Mouse (Mus musculus): ENCODE results near the gene Grik4. TPM values are rescaled to one million over a fixed set of nuclear protein-coding genes. Genes with fewer than 3 reads are reported as not detected.

Grik4 gene
- polyA plus RNA-seq, 1 experiment from 2014 or later = 2.5 TPM

DNA sequence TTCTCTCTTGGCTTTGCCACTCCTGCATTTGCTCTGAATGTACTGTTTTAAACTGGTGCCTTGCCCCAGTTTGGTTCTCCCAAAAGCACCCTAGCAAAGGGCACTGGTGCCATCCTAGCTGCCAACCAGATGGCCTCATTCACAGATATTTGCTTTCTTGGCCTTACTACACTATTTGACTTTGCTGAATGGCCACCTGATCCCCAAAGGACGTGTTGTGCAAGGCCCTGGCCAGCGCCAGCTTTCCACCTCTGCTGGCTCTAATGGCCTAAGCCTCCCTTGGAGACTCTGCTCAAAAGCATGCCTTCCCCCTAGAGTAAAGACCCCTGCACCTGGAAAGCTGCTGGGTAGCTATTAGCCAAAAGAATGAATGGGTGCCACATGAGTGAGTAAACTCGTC, 194.1 kb downstream of the Grik4 start:
- no peak overlapping the region for H3K9ac ChIP-seq (ENCODE audit: low read length)
- no peaks in the 10 kb centered on the region for H3K36me3 ChIP-seq (ENCODE audit: control insufficient read depth, insufficient read depth, low read length)
- ATAC-seq (ENCODE audit: insufficient read depth, low FRiP score, low TSS enrichment) = no peak

DNA sequence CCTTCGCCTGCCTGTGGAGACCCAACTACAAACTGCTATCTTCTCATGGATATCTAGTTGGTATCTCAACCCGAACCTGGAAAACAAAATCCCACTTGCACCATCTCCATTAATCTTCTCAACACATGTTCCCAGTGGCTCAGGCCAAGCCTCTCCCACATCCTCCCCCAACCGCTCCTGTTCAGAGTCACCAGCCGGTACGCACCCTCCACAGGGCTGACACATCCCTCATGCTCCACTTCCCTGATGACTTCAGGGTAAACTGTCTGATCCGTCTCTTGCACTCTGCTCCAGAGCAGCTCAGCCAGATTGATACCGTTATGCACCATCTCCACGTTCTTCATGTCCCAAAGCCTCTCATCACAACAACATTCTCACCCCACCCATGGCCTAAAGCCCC, 198.3 kb downstream of the Grik4 start:
- ATAC-seq (ENCODE audit: insufficient read depth, low FRiP score, low TSS enrichment) = no peak
- no peak overlapping the region for H3K9ac ChIP-seq (ENCODE audit: low read length)
- H3K27me3 ChIP-seq (ENCODE audit: control insufficient read depth, insufficient read depth, low read length) = no peaks in the 10 kb centered on the region
- no peak overlapping the region for H3K4me3 ChIP-seq (ENCODE audit: low read depth, low read length)
- H3K4me1 ChIP-seq (ENCODE audit: control insufficient read depth, insufficient read depth, low read length) = no peaks in the 10 kb centered on the region
- no peak overlapping the region for H3K27ac ChIP-seq (ENCODE audit: low read depth, low read length)
- H3K36me3 ChIP-seq (ENCODE audit: control insufficient read depth, insufficient read depth, low read length) = no peaks in the 10 kb centered on the region
- H3K4me2 ChIP-seq (ENCODE audit: low read depth) = no peak overlapping the region
- no peak for DNase-seq (ENCODE audit: low spot score)
- H3K9me3 ChIP-seq (ENCODE audit: control insufficient read depth, low read length) = no peaks in the 10 kb centered on the region
- WGBS = 78% methylated on average over 8 of the region's 8 CpGs

More for the DNA sequence above, 194.1 kb downstream of the Grik4 start:
- no peak overlapping the region for H3K27ac ChIP-seq (ENCODE audit: low read depth, low read length)
- no peak overlapping the region for H3K4me3 ChIP-seq (ENCODE audit: low read depth, low read length)
- no peak overlapping the region for H3K4me2 ChIP-seq (ENCODE audit: low read depth)
- no peaks in the 10 kb centered on the region for H3K9me3 ChIP-seq (ENCODE audit: control insufficient read depth, low read length)
- H3K27me3 ChIP-seq (ENCODE audit: control insufficient read depth, insufficient read depth, low read length) = no peaks in the 10 kb centered on the region
- no peak for DNase-seq (ENCODE audit: low spot score)
- 71% methylated on average over 3 of the region's 3 CpGs for WGBS
- H3K4me1 ChIP-seq (ENCODE audit: control insufficient read depth, insufficient read depth, low read length) = no peaks in the 10 kb centered on the region

DNA sequence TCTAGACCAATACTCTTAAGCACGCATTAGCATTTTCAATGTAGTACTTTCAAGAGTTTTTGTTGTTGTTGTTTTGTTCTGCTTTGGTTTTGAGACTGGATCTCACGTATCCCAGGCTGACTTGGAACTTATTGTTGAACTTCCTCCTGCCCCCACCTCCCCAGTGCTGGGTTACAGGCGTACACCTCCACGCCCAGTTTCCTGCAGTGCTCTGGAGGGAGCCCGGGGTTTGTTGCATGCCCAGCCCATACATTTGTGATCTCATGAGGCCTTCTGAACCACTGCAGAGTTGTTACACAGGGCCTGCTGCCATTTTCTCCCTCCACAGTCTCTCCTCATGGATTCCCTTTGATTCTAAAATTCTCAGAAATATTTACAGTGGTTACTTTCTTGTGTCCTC, 201.9 kb downstream of the Grik4 start:
- Histone ChIP-seq H3K36me3 (ENCODE audit: control insufficient read depth, insufficient read depth, low read length) (no peaks in the 10 kb centered on the region), H3K27me3 (ENCODE audit: control insufficient read depth, insufficient read depth, low read length) (no peaks in the 10 kb centered on the region), H3K9ac (ENCODE audit: low read length) (no peak overlapping the region), H3K27ac (ENCODE audit: low read depth, low read length) (no peak overlapping the region), H3K4me2 (ENCODE audit: low read depth) (no peak overlapping the region), H3K4me1 (ENCODE audit: control insufficient read depth, insufficient read depth, low read length) (no peaks in the 10 kb centered on the region), H3K4me3 (ENCODE audit: low read depth, low read length) (no peak overlapping the region), H3K9me3 (ENCODE audit: control insufficient read depth, low read length) (no peaks in the 10 kb centered on the region)
- ATAC-seq (ENCODE audit: insufficient read depth, low FRiP score, low TSS enrichment) (no peak), DNase-seq (ENCODE audit: low spot score) (no peak)
- 80% methylated on average over 5 of the region's 5 CpGs for WGBS

DNA sequence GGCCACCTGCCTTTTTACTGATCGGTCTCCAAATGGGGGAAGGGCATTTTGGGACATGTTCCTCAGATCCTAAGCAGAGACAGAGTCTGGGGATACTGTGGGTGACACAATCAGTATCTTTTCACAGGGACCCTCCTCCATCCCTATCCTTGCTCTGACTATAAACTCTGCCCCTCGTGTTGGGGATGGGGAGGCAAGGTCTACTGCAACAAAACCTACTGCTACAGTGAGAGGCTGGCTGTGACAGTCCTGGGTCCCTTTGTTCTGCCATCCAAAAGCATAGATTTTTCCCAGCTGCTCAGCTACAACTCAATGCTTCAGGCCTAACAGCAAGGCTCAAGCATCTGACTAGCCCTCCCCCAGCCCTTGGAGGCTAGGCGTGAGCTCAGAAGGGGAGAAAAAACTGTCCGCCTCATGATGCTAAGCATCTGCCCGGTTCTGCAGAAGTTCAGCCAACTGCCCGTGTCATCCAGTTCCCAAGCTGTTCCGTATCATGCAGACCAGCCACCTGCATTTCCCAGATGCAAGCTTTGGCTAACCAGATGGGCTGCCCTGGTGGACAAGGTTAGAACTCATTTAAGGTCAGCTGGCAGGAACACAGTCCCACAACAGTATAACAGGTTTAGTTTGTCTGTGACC, 207.5 kb downstream of the Grik4 start:
- Histone ChIP-seq H3K9ac (ENCODE audit: low read length) (no peak overlapping the region), H3K9me3 (ENCODE audit: control insufficient read depth, low read length) (no peaks in the 10 kb centered on the region), H3K4me1 (ENCODE audit: control insufficient read depth, insufficient read depth, low read length) (no peaks in the 10 kb centered on the region), H3K36me3 (ENCODE audit: control insufficient read depth, insufficient read depth, low read length) (no peaks in the 10 kb centered on the region), H3K4me3 (ENCODE audit: low read depth, low read length) (no peak overlapping the region), H3K27me3 (ENCODE audit: control insufficient read depth, insufficient read depth, low read length) (no peaks in the 10 kb centered on the region), H3K4me2 (ENCODE audit: low read depth) (no peak overlapping the region), H3K27ac (ENCODE audit: low read depth, low read length) (peak overlapping the region; percentile 5; the same call in 1 of the 2 replicates)
- WGBS = 56% methylated on average over 7 of the region's 7 CpGs
- ATAC-seq (ENCODE audit: insufficient read depth, low FRiP score, low TSS enrichment) (peak; percentile 23; the same call in 1 of the 2 replicates), DNase-seq (ENCODE audit: low spot score) (peak; percentile 31)

DNA sequence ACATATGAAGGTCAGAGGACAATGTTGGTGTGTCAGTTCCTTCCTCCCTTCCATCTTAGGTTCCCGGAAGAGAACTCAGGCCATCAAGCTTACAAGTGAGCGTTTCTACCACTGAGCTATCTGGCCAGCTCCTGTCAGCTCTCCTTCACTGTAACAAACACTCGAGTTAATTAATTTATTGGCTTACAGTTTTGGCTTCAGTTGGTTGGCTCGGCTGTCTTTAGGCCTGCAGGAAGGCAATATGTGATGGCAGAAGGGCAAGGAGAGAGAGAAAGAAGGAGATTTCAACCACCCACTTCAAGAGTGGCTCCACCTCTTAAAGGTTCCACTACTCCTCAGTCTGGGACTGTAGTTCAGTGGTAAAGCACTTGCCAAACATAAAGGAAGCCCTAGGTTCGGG, 209.2 kb downstream of the Grik4 start:
- no peaks in the 10 kb centered on the region for H3K36me3 ChIP-seq (ENCODE audit: control insufficient read depth, insufficient read depth, low read length)
- H3K4me2 ChIP-seq (ENCODE audit: low read depth) = no peak overlapping the region
- DNase-seq (ENCODE audit: low spot score) = no peak
- H3K27me3 ChIP-seq (ENCODE audit: control insufficient read depth, insufficient read depth, low read length) = no peaks in the 10 kb centered on the region
- ATAC-seq (ENCODE audit: insufficient read depth, low FRiP score, low TSS enrichment) = no peak
- H3K9me3 ChIP-seq (ENCODE audit: control insufficient read depth, low read length) = no peaks in the 10 kb centered on the region
- no peak overlapping the region for H3K9ac ChIP-seq (ENCODE audit: low read length)
- 76% methylated on average over 5 of the region's 5 CpGs for WGBS
- no peak overlapping the region for H3K4me3 ChIP-seq (ENCODE audit: low read depth, low read length)
- no peaks in the 10 kb centered on the region for H3K4me1 ChIP-seq (ENCODE audit: control insufficient read depth, insufficient read depth, low read length)
- H3K27ac ChIP-seq (ENCODE audit: low read depth, low read length) = no peak overlapping the region

DNA sequence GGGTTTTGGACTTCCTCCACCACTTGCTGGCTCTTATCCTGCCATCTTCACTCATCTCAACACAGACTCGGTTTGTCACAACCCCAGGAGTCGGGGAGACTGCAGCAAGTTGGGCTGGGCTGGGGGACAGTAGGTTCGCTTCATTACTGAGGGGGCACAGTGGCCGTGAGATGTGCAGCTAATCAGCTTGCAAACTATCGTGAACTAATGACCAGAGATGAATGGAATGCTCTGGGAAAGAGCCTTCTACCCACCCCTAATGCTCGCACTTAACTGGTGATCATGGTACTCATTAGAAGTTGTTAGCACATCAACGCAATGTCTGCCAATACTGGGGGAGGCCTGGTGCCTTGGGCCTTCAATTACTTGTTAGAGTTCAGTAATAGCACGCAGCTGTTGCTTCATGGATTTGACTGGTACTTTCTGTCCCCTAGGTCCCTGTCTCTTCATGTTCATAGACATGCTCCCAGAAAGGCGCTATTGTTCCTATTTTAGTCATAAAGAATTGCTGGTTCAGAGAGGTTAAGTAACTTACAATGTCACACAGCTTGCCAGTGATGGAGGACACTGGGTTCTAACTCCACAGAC, 211.5 kb downstream of the Grik4 start:
- no peak for ATAC-seq (ENCODE audit: insufficient read depth, low FRiP score, low TSS enrichment)
- Histone ChIP-seq H3K27ac (ENCODE audit: low read depth, low read length) (no peak overlapping the region), H3K9ac (ENCODE audit: low read length) (no peak overlapping the region), H3K27me3 (ENCODE audit: control insufficient read depth, insufficient read depth, low read length) (no peaks in the 10 kb centered on the region), H3K9me3 (ENCODE audit: control insufficient read depth, low read length) (no peaks in the 10 kb centered on the region), H3K36me3 (ENCODE audit: control insufficient read depth, insufficient read depth, low read length) (no peaks in the 10 kb centered on the region), H3K4me2 (ENCODE audit: low read depth) (no peak overlapping the region), H3K4me3 (ENCODE audit: low read depth, low read length) (no peak overlapping the region), H3K4me1 (ENCODE audit: control insufficient read depth, insufficient read depth, low read length) (no peaks in the 10 kb centered on the region)
- WGBS = 71% methylated on average over 9 of the region's 9 CpGs
- no peak for DNase-seq (ENCODE audit: low spot score)

DNA sequence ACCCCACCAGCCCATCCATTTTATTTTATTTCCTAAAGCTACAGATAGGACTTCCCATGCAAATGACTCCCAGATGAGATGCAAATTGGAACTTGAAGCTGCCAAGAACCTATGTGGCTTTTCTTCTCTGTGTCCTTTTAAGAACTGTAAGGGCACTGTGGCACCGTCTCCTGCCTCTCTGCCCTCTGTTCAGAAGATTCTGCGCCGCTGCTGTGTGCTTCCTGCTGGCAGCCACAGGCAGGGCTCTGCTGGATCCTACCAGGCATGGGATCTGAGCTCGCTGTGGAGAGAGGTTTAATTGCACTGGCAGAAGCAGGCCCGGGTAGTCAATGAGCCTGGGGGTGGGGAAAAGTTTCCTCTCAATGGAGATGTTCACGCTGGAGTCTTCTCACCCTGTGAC, 215.8 kb downstream of the Grik4 start:
- no peak overlapping the region for H3K4me2 ChIP-seq (ENCODE audit: low read depth)
- H3K4me3 ChIP-seq (ENCODE audit: low read depth, low read length) = no peak overlapping the region
- WGBS = 42% methylated on average over 6 of the region's 6 CpGs
- H3K9ac ChIP-seq (ENCODE audit: low read length) = no peak overlapping the region
- no peaks in the 10 kb centered on the region for H3K36me3 ChIP-seq (ENCODE audit: control insufficient read depth, insufficient read depth, low read length)
- ATAC-seq (ENCODE audit: insufficient read depth, low FRiP score, low TSS enrichment) = no peak
- H3K27me3 ChIP-seq (ENCODE audit: control insufficient read depth, insufficient read depth, low read length) = no peaks in the 10 kb centered on the region
- H3K27ac ChIP-seq (ENCODE audit: low read depth, low read length) = no peak overlapping the region
- no peaks in the 10 kb centered on the region for H3K4me1 ChIP-seq (ENCODE audit: control insufficient read depth, insufficient read depth, low read length)
- DNase-seq (ENCODE audit: low spot score) = no peak
- H3K9me3 ChIP-seq (ENCODE audit: control insufficient read depth, low read length) = no peaks in the 10 kb centered on the region

DNA sequence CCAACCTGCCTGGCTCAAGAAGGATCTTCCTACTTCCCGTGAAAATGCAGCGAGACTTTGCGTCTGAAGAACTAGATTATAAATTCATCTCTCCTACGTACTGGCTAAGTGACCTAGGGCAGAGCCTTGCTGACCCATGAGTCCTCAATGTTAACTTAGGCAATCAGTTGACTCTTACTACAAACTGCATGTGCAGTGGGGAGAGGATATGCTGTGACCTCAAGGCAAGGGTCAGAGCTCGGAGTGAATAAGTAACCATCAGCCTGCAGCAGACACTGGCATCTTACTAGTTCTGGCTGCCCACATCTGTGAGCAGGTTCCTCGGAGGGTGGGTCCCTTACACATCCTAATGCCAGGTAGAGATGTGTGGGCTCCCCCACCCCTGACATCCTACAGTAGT, 216.6 kb downstream of the Grik4 start:
- 0 out of 2 replicates have a peak, but pooled peaks cover 2% of the 10 kb centered on the region for H3K4me1 ChIP-seq (ENCODE audit: control insufficient read depth, insufficient read depth, low read length)
- no peaks in the 10 kb centered on the region for H3K9me3 ChIP-seq (ENCODE audit: control insufficient read depth, low read length)
- DNase-seq (ENCODE audit: low spot score) (no peak), ATAC-seq (ENCODE audit: insufficient read depth, low FRiP score, low TSS enrichment) (no peak)
- no peak overlapping the region for H3K27ac ChIP-seq (ENCODE audit: low read depth, low read length)
- no peak overlapping the region for H3K9ac ChIP-seq (ENCODE audit: low read length)
- H3K4me3 ChIP-seq (ENCODE audit: low read depth, low read length) = no peak overlapping the region
- H3K4me2 ChIP-seq (ENCODE audit: low read depth) = no peak overlapping the region
- no peaks in the 10 kb centered on the region for H3K36me3 ChIP-seq (ENCODE audit: control insufficient read depth, insufficient read depth, low read length)
- H3K27me3 ChIP-seq (ENCODE audit: control insufficient read depth, insufficient read depth, low read length) = no peaks in the 10 kb centered on the region
- WGBS = 79% methylated on average over 6 of the region's 6 CpGs

DNA sequence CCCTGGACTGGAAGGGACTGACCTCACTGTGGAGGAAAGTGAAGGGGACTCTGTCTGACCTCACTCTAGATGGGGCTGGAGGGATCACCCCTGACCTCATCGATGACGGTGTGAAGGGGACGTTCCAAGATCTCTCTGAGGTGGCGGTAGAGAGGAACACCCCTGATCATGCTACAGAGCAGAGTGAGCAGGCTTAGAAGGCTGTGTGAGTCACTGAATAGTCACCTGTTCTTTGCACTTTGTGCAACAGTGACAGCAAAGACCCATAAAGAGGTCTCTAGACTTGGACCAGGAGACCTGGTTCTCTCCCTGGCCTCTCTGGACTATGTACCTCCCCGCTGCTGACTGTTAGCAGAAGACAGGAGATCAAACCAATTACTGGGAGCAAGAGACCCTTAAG, 217.1 kb downstream of the Grik4 start:
- Histone ChIP-seq H3K27ac (ENCODE audit: low read depth, low read length) (no peak overlapping the region), H3K9ac (ENCODE audit: low read length) (no peak overlapping the region), H3K4me3 (ENCODE audit: low read depth, low read length) (no peak overlapping the region), H3K4me1 (ENCODE audit: control insufficient read depth, insufficient read depth, low read length) (peaks cover 5% of the 10 kb centered on the region; the same call in 1 of the 2 replicates), H3K4me2 (ENCODE audit: low read depth) (no peak overlapping the region), H3K9me3 (ENCODE audit: control insufficient read depth, low read length) (no peaks in the 10 kb centered on the region), H3K27me3 (ENCODE audit: control insufficient read depth, insufficient read depth, low read length) (no peaks in the 10 kb centered on the region), H3K36me3 (ENCODE audit: control insufficient read depth, insufficient read depth, low read length) (no peaks in the 10 kb centered on the region)
- 89% methylated on average over 5 of the region's 5 CpGs for WGBS
- DNase-seq (ENCODE audit: low spot score) (no peak), ATAC-seq (ENCODE audit: insufficient read depth, low FRiP score, low TSS enrichment) (no peak)
